Mouse (Mus musculus): ENCODE measurements at regions not wholly inside any gene's neighbourhood (a gene's known extent, or its start where the extent isn't known, plus 50 kb on each side); places are given as distances from the start of the nearest gene placed in this dataset.
"Not testable (repeated sequence)": the region's sequence is repeated elsewhere in the genome, so short reads cannot be mapped to it uniquely, and the experiment has no call there.

DNA sequence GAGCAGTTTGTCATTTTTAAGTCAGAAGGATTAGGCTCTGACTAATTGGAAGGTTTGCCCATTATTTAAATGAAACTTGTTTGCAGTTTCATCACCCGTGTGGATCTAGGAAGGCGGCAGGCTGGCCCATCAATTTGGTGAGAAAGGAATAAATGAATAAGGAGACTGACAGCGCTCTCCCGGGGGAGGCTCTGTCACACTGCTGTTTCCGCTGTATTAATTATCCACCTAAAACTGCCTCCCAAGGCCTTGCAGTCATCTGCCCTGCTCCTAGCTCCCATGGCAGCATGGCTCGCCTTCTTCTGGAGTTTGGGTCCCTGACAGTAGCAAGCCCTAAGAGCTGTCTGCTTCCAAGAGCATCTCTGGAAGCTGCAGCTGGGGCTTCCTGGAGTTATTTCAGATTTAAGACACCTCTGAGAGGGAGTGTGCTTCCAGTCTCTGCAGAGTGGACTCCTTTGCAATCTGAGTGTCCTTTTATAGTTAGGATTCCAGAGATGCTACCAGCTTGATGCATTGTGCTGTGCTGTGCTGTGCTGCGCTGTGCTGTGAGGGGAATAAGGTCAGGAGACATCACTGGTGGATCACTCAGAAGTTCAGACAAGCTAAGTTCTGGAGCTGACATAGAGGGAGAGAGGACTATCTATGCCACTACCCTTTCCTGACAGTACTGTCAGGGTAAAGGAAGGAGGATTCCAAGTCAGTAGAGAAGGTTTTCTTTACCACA lies 452.9 kb upstream of the Arid1b start:
- no peak for DNase-seq (ENCODE audit: low spot score)

DNA sequence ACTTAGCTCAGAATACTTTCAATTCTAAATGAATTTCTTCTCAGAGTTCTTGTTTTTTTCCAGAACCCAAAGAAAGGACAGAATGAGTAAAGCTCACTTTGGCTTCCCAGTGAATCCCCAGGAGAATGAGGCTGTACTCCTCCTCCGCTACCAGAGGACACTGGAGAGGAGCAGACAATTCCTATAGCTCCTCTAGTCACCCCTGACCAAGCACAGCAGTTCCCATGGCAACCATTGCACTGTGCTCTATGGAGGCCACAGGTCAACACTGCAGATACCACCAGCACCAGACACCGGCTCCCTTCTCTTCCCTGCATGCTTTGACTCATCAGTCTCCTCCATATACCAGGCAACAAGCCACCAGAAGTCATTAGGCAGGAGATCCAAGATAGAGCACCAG lies 447.6 kb upstream of the Arid1b start:
- DNase-seq (ENCODE audit: low spot score), result no peak

DNA sequence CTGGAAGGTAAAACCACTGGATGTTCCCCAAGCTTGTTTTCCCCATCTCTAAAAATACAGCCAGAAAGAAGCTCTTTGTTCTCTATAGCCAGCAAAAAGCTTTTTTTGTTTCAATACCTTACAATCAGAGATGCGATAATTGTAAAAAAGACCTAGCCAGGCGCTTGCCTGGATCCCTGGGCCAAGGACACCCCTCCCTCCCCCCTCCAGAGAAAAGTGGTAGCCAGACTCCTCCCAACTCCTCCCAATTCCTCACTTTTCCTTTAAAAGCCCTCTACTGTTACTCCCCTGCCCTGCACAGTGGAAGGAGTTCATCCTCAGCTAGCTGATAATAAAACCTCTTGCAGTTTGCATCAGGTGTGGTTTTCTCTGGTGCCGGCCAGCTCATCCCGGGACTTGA lies 441.1 kb upstream of the Arid1b start:
- not testable (repeated sequence) for DNase-seq (ENCODE audit: low spot score)

DNA sequence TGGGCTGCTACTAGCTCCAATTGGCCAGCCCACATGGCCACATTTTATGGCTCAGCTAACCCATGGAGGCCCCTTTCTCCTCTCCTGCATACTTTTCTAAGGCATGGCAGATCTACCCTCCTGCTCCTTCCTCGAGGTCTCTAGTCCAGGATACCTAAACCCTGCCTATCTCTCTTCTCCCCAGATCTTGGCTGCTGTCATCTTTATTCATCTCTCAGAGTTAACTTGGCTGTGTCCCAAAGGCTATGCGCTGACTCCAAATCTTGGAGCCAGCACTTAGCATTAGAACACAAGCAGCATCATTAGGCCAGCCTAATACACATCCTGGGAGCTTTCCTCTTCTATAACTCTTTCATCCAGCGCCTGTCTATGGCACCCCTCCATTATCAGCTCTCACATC lies 430.5 kb upstream of the Arid1b start:
- DNase-seq (ENCODE audit: low spot score), result no peak

DNA sequence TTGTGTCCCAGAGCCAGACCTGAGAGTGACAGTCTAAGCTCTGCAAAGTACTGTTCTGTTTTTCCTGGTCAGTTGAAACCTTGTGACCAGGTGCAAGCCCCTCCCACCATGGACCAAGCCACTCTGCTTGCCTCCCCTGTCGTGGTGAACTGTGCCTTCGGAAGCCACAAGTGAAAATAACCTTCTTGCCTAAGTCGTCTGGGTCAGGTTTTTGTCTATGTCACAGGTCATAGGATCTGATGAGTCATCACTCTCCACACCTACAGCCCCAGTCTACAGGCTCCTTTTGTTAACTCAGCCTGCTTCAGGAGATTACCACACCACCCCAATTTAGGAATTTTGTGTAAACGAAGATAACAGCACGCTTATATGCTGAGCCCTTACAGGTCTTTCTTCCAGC lies 417.2 kb upstream of the Arid1b start:
- no peak for DNase-seq (ENCODE audit: low spot score)

DNA sequence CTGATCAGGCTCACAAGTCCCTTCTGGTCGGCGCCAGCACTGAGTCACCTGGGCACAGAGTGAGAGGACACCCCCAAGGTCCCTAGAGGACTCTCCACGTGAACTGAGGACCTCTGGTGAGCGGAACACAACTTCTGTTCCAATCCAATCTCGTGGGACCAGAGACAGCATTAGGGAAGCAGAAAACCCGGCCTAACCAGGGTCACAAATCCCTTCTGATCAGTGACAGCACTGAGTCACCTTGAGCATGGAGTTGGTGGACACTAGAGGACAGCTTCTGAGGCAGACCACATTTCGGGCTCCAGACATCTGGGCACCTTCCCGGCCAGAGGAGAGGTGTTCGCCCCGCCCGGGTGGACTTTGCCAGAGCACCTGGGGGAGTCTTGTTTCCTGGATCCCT lies 412.3 kb upstream of the Arid1b start:
- DNase-seq (ENCODE audit: low spot score), result no peak

DNA sequence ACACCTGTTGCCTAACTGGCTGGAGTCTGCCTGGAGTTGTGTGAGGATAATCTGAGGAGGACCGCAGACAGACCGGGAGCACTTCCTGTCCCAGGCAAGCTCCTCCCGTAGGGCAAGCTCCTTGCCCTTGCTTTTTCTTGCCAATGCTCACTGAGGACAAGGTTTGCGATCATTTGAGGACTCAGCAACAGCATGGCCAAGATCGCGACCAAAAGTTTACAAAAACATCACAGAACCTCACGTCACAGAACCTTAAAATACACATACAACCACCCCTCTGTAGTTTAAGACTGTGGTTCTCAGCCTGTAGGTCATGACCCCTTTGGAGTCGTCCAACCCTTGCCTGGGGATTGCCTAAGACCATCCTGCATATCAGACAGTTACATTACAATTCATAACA lies 383.7 kb upstream of the Arid1b start:
- no peak for DNase-seq (ENCODE audit: low spot score)

DNA sequence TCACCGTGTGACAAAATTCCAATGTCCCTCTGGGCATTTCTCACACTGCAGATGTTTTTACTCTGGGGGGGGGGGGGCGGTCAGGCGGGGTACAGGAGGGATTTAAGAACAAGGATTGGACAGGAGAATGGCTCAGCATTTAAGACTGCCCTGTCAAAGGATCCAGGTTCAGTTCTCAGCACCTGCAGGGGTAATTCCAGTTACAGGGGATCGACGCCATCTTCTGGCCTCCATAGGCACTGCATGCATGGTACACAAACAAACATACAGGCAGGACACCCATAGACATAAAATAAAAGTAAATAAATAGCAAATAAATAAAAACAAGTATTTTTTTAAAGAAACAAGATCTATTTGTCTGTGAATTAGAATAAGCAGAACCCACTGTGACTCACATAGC lies 383.1 kb upstream of the Arid1b start:
- DNase-seq (ENCODE audit: low spot score), result no peak

DNA sequence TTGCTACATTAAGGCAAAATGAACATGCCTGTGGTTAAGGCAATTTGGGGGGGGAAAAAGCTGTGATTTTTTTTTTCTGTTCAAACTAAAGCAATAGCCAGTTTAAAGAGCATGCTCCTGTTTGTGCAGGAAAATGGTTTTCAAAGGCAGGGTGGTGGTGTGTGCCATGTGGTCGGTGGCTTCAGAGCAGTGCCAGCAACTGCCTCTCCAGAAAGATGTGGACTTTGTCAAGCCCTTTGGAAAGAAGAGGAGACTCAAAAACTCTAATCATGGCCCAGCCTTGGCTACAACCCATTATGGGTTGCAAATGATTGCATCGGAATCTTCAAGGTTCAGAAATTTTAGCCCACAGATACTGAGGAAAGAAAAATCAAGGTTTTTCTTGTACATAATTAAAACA lies 382.4 kb upstream of the Arid1b start:
- DNase-seq (ENCODE audit: low spot score), result no peak

DNA sequence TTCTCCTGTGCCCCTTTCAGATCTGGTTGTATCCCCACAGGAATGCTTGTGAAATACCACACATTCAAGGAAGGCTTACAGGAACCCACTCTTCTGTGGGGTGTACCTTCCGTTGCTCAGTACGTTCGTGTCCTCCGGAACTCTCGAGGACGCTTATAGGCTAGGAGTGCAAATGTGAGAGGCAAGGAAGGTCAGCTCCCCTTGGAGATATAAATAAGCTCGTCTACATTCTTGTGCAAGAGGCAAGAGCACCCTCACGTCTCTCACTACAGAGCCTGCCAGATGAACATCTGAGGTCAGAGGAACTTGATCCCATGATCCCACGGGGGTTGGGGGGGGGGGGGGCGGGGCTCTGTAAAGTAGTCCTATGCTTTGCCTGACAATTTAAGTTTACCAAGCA lies 382.0 kb upstream of the Arid1b start:
- no peak for DNase-seq (ENCODE audit: low spot score)

DNA sequence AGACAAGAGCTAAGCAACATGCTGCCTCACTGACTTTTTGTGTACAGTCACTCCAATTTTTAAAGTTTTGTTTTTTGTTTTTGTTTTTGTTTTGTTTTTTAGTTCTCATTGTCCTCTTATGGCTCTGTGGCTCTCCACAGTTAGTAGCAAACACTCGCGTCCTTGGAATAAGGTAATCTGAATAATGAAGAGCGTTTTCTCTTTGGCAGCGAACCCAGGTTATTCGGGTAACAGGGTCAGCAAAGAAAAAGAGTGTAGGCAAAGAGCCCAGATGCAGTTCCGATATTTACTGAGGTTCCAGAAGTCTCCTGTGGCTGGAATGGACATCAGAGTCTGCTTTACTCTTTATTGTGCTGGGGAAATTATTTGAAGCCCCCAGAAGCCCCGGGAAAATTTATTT lies 381.4 kb upstream of the Arid1b start:
- no peak for DNase-seq (ENCODE audit: low spot score)

DNA sequence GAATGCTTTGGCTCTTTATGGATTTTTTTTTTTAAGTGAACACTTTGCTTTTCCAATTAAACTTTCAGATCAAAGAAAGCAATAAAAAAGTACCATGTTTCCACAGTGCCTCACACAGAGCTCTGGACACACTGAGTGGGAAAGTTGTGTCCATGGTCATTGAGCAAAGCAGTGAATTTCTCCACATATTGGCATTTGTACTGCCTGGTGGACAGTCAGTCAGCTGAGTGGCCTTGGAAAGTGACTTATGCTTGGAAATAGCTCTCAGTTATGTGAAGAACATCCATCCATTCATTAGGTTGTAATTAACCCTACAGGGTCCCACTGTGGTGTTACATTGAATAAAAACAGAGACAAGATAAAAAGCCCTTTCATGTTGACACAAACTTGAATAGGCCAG lies 373.8 kb upstream of the Arid1b start:
- DNase-seq (ENCODE audit: low spot score), result no peak

DNA sequence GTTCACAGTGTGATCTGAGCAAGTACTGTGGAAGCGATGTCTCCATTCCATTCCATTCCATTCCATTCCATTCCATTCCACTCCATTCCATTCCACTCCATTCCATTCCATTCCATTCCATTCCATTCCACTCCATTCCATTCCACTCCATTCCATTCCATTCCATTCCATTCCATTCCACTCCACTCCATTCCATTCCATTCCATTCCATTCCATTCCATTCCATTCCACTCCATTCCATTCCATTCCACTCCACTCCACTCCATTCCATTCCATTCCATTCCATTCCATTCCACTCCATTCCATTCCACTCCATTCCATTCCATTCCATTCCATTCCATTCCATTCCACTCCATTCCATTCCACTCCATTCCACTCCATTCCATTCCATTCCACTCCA lies 368.0 kb upstream of the Arid1b start:
- DNase-seq (ENCODE audit: low spot score), result not testable (repeated sequence)

DNA sequence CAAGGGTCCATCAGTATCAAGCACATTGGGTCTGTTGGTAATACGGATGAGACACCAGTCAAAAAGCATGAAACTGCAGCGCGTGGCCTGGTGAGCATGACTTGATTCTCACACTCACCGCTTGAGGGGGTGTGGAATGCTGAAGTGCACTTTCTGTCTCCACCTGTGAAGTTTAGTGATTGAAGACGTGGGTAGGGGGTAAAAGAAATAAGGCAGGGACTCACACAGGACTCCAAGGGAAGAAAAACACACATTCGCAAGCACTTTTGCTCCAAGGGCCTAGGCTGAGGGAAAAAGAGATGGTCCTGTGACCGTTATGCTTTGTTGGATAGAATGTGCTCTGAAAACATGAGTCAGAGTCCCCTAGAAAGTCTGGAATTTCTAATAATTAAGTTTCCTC lies 366.6 kb upstream of the Arid1b start:
- no peak for DNase-seq (ENCODE audit: low spot score)

DNA sequence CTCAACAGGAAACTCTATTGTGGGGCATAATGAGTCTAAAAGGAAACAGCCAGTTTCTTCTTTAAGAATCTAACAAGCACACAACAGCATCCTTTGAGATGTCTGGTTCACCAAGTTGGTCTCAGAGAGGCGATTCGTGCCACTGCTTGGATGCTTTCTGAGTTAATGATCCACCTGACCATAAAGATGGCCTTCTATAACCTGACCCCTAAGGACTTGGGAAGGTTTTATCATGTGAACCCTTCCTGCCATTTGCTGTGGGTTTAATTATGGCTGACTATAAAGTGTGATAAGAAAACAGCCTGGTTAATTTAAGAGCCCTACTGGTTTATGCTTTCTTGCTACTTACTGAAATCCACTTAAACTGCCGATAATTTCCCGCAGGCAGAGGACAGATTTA lies 363.0 kb upstream of the Arid1b start:
- DNase-seq (ENCODE audit: low spot score), result no peak

DNA sequence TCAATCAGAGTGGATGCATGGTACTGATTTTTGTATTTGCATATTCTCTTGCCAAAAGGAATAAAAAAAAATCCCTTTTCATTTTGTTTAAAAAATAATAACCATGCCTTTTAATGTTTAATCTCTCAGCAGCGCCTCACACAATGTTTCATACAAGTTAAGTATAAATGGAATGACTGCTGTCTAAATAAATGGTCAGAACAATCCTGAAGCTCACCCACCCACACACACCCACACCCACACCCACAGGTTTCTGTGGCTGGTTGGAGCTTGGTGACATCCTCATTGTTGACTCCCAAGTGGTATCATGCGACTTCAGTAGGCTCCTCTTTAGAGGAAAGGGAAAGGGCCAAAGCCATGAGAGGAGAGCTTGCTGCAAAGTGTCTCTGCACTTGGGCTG lies 361.6 kb upstream of the Arid1b start:
- no peak for DNase-seq (ENCODE audit: low spot score)

DNA sequence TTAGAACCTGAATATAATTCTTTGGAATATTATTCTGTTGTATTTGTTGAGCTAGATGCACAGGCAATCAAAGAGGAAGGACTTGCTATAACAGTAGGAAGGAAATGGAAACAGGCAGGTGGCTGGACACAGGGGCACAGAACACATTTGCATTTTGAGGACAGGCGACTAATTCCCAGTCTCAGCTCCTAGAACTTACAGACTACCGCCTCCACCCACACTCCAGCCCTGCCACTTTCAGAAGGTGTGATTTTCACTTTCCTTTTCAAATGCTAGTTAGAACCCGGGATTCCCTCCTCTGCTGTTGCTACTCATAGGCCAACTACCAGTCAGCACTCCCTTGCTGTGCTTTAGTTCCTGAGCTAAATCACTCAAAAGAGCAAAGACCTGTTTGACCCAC lies 360.4 kb upstream of the Arid1b start:
- DNase-seq (ENCODE audit: low spot score), result no peak

DNA sequence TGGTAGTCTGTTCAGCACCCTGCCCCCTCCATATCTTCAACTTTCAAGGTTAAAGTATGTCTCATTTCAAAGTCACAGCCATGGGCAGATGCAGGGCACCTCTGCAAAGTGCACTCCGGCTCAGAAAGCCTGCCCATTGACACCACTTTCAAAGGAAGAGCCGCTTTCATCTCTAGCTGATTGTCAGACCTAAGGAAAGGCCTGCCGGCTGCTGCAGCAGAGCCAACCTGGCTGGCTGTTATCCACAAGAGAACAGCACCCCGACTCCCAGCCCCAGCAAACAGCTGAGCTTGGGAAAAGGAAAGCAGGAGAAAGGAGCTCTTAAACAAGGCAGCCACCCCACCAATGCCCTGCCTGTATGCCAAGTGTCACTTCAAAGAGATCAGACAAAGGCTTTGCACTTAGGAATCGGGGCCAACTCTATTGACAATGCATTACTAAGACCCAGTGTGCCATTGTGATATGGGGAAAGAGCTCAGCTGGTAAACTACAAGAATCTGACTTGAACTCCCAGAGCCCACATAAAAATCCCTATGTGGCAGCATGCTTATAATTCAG lies 357.3 kb upstream of the Arid1b start:
- DNase-seq (ENCODE audit: low spot score), result no peak

DNA sequence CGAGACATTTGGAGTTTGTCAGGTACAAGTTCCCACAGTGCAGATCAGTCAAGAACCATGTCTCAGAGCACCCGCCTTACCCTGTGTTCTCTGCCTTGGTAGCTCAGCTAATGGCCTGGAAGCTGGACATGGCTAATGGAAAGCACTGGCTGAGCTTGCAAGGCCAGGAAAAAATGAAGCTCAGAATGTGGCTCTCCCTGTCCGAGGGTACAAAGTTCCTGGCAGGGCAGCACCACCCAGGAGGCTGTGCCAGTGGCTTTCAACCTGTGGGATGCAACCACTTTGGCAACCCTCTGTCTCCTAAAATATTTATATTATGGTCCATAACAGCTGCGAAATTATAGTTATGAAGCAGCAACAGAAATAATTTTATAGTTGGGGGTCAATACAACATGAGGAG lies 354.6 kb upstream of the Arid1b start:
- DNase-seq (ENCODE audit: low spot score), result no peak

DNA sequence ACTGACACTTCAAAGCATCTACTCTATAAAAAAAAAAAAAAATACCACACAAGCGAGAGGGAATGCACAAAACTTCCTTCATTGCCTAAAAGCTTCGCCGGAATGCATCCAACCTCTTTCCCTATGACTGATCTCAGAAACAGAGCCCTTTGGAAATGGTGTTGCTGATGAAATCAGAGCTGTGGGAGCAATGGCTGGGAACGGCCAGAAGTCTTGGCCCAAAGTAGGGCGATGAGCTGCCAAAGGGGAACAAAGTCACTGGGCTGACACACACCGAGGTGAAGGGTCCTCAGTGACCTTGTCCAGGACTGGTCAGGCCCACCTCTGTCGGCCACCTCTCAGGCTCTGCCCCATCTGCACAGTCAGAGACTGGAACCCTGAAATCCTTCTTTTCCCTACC lies 353.6 kb upstream of the Arid1b start:
- no peak for DNase-seq (ENCODE audit: low spot score)

DNA sequence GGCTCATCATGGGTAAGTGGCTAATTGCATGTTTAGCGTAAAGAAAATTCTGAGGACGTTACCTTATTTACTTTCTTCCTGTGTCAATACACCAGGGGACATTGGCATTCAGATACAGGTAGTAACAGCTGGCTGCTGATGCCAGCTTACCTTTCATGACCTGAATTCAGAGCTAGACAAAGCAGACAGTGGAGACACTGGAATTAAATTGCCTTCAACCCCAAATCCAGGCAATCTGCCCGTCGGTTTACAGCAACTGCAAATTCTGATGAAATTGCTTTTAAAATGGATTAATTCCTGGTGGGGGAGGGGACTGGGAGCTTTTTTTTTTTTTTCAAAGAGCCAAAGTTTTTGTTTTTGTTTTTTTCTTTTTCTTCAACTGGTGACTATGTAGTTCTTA lies 353.0 kb upstream of the Arid1b start:
- DNase-seq (ENCODE audit: low spot score), result no peak

DNA sequence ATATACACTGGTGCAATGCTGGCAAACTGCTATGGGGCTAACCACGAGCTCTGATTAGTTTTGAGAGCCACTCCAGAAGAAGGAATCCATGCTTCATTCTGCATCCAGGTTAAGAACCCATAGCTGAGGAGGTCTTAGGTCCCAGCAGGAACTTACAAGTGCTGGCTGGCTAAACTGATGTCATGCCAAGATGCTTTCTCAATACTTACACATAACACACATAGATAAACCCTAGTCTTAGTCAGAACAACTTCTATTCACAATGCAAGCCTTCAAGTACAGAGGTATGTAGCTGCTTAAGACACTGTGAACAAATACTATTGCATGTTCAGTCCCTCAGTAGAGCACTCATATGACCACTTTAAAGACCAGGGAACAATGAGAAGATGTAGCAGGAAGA lies 352.1 kb upstream of the Arid1b start:
- no peak for DNase-seq (ENCODE audit: low spot score)

DNA sequence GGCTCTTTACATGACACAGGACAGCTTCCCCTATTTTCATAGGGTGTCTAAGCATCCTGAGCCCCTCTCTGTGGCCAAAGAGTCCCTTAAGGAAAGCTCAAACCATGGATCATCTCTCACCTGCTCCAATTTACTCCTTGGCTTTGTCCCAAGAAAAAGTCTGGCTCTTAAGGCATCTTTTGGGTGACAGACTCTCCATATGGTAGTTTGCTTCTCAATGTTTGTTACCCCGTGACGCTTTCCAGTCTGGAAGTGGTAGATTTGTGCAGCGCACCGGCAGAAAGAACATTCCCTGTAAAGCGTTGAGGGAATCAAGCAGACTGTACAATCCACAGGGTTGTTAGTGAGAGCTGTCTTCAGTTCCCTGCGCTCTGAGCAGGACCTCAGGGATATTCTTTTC lies 350.8 kb upstream of the Arid1b start:
- DNase-seq (ENCODE audit: low spot score), result no peak

DNA sequence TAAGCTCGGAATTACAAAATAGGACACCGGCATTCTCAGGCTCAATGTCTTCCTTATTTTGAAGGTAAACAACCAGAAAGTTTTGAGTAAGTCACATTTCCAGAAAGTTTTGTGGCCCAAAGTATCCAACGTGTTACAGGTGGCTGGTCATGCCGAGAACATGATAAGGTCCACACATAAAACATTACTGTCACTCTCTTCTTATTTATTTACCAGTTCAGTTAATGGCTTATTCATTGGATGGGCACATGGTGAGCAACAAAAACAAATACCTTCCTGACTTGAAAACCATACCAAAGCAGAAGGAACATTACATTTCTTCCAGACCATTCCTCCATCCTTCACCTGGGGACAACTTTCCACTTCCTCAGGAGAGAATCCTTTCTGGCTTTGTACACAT lies 345.5 kb upstream of the Arid1b start:
- no peak for DNase-seq (ENCODE audit: low spot score)
